14 mouse cellular contexts compared by ENCODE assay signal in the genomic region with DNA sequence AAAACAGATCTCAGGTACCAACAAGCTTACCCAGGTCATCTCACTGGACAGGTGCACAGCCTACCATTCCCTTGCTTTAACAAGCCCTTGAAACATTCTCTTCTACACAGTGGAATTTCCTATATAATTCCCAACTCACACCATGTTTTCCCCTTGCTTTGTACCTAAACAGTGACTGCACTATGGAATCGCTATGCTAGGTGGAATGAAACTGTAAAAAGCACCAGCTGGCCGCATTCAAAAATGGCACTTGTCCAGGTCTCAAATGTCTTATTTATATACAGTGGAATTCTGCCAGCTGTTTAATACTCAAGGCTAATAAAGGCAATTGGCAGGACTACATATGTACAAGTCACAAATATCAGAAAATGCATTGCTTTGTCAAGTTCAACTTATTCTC.
DNase-seq lines count a peak whose midpoint lies in the region; ATAC-seq and TF ChIP-seq lines count a peak whose summit lies in the region.
"Had no signal": no experiment of that assay in that cellular context is flagged by ENCODE, and none has a peak within 500 bp of the region (broad histone marks: within the 10 kb centered on the region; RNA-seq: fewer than 3 reads in every experiment).

No protein-coding gene starts in this region.

- no peaks in the 10 kb centered on the region for H3K4me1 ChIP-seq in hindbrain, embryonic 14.5 days (replicated peaks; ENCODE audit: control insufficient read depth, insufficient read depth, low read length)
- H3K4me1 ChIP-seq in hindbrain, embryonic 10.5 days (replicated peaks): no peaks in the 10 kb centered on the region
- H3K4me1 ChIP-seq in midbrain, postnatal 0 days (ENCODE audit: insufficient read depth, low read length): no peaks in the 10 kb centered on the region
- H3K4me1 ChIP-seq in midbrain, embryonic 16.5 days (ENCODE audit: control insufficient read depth, insufficient read depth, low read length): no peaks in the 10 kb centered on the region
- no peaks in the 10 kb centered on the region for H3K4me1 ChIP-seq in cerebellum, adult 2 months (ENCODE audit: control insufficient read depth, insufficient read depth, low read length)
- H3K4me1 ChIP-seq: limb, embryonic 12.5 days; midbrain, embryonic 15.5 days had no signal

- H3K36me3 ChIP-seq in hindbrain, embryonic 14.5 days (replicated peaks; ENCODE audit: control insufficient read depth, insufficient read depth): no peaks in the 10 kb centered on the region
- no peaks in the 10 kb centered on the region for H3K36me3 ChIP-seq in hindbrain, embryonic 10.5 days
- no peaks in the 10 kb centered on the region for H3K36me3 ChIP-seq in midbrain, postnatal 0 days (ENCODE audit: insufficient read depth, low read length)
- H3K36me3 ChIP-seq in midbrain, embryonic 16.5 days (ENCODE audit: control insufficient read depth, insufficient read depth, low read length): no peaks in the 10 kb centered on the region
- H3K36me3 ChIP-seq: G1E; heart, embryonic 13.5 days; limb, embryonic 12.5 days; midbrain, embryonic 15.5 days had no signal

- intact Hi-C loops in gastrocnemius, adult 2 months (cut with DNase I): no loop called here

- no peak for TF ChIP-seq POLR2A in cerebellum, adult 2 months (IDR thresholded peaks at IDR 0.05; ENCODE audit: borderline replicate concordance, insufficient read depth, low read length)

- H3K27ac ChIP-seq in hindbrain, embryonic 14.5 days: no peak overlapping the region
- H3K27ac ChIP-seq in hindbrain, embryonic 10.5 days: no peak overlapping the region
- H3K27ac ChIP-seq in midbrain, postnatal 0 days (ENCODE audit: low read depth, low read length): no peak overlapping the region
- H3K27ac ChIP-seq in midbrain, embryonic 16.5 days (ENCODE audit: low read length): no peak overlapping the region
- H3K27ac ChIP-seq in cerebellum, adult 2 months (ENCODE audit: insufficient read depth, low read length): no peak overlapping the region
- H3K27ac ChIP-seq in gastrocnemius, adult 2 months: no peak overlapping the region
- H3K27ac ChIP-seq: heart, embryonic 13.5 days; limb, embryonic 12.5 days; midbrain, embryonic 15.5 days had no signal

- no peak; the same call in 1 of the 2 replicates for ATAC-seq in hindbrain, embryonic 14.5 days (ENCODE audit: low FRiP score)
- ATAC-seq in midbrain, postnatal 0 days (ENCODE audit: low FRiP score): no peak
- ATAC-seq in midbrain, embryonic 16.5 days: no peak
- ATAC-seq: midbrain, embryonic 15.5 days had no signal

- H3K4me3 ChIP-seq in hindbrain, embryonic 14.5 days (replicated peaks; ENCODE audit: low read length): no peak overlapping the region
- no peak overlapping the region for H3K4me3 ChIP-seq in hindbrain, embryonic 10.5 days
- no peak overlapping the region for H3K4me3 ChIP-seq in midbrain, postnatal 0 days (ENCODE audit: low read depth, low read length)
- no peak overlapping the region for H3K4me3 ChIP-seq in midbrain, embryonic 16.5 days (ENCODE audit: low read depth, low read length)
- no peak overlapping the region for H3K4me3 ChIP-seq in cerebellum, adult 2 months (replicated peaks; ENCODE audit: insufficient read depth, low read depth, low read length)
- H3K4me3 ChIP-seq in gastrocnemius, adult 2 months: no peak overlapping the region
- H3K4me3 ChIP-seq: heart, embryonic 13.5 days; limb, embryonic 12.5 days; midbrain, embryonic 15.5 days had no signal

- DNase-seq in hindbrain, embryonic 14.5 days (ENCODE audit: low spot score): peak; percentile 65
- DNase-seq in hindbrain, embryonic 10.5 days (ENCODE audit: low spot score): no peak
- peak; percentile 54 for DNase-seq in midbrain, postnatal 0 days (ENCODE audit: low spot score)
- DNase-seq in cerebellum, adult 2 months: peak; percentile 46 to 78
- no peak for DNase-seq in gastrocnemius, adult 2 months
- no peak for DNase-seq in c-Kit-positive CD71-positive TER-119-positive erythroid progenitor cells, embryonic 14.5 days (ENCODE audit: low spot score)
- DNase-seq: adrenal gland, adult 2 months; kidney, adult 8-10 months; kidney, postnatal 4 days had no signal

- no peak overlapping the region for H3K9ac ChIP-seq in hindbrain, embryonic 14.5 days
- H3K9ac ChIP-seq in midbrain, postnatal 0 days (replicated peaks; ENCODE audit: low read length, poor library complexity, severe bottlenecking): no peak overlapping the region
- no peak overlapping the region for H3K9ac ChIP-seq in midbrain, embryonic 16.5 days (ENCODE audit: low read depth, low read length)
- H3K9ac ChIP-seq: heart, embryonic 13.5 days; limb, embryonic 12.5 days; midbrain, embryonic 15.5 days had no signal

- TF ChIP-seq CTCF in midbrain, postnatal 0 days (IDR thresholded peaks at IDR 0.05): no peak
- TF ChIP-seq CTCF in cerebellum, adult 2 months (IDR thresholded peaks at IDR 0.05; ENCODE audit: borderline replicate concordance, insufficient read depth, low read depth, low read length): no peak
- TF ChIP-seq CTCF in gastrocnemius, adult 2 months (IDR thresholded peaks at IDR 0.05): no peak

- whole genome bisulfite sequencing in hindbrain, embryonic 14.5 days: 57% methylated on average over 2 of the region's 2 CpGs
- 91% methylated on average over 2 of the region's 2 CpGs for WGBS in hindbrain, embryonic 10.5 days
- WGBS in midbrain, postnatal 0 days: 68% methylated on average over 2 of the region's 2 CpGs
- 68% methylated on average over 2 of the region's 2 CpGs for WGBS in midbrain, embryonic 16.5 days
- 5% methylated on average over 2 of the region's 2 CpGs for WGBS in cerebellum, adult 2 months

- H3K4me2 ChIP-seq in hindbrain, embryonic 14.5 days (replicated peaks): no peak overlapping the region
- H3K4me2 ChIP-seq in midbrain, postnatal 0 days (ENCODE audit: low read depth, low read length, poor library complexity, severe bottlenecking): no peak overlapping the region
- H3K4me2 ChIP-seq in midbrain, embryonic 16.5 days (ENCODE audit: low read length): no peak overlapping the region
- H3K4me2 ChIP-seq: heart, embryonic 13.5 days; limb, embryonic 12.5 days; midbrain, embryonic 15.5 days had no signal

- H3K9me3 ChIP-seq in hindbrain, embryonic 14.5 days (ENCODE audit: control insufficient read depth, low read length): no peaks in the 10 kb centered on the region
- no peaks in the 10 kb centered on the region for H3K9me3 ChIP-seq in hindbrain, embryonic 10.5 days
- no peaks in the 10 kb centered on the region for H3K9me3 ChIP-seq in midbrain, postnatal 0 days (ENCODE audit: low read length)
- no peaks in the 10 kb centered on the region for H3K9me3 ChIP-seq in midbrain, embryonic 16.5 days (replicated peaks; ENCODE audit: control insufficient read depth, low read length, poor library complexity, severe bottlenecking)
- H3K9me3 ChIP-seq: G1E; heart, embryonic 13.5 days; limb, embryonic 12.5 days; midbrain, embryonic 15.5 days had no signal

- H3K27me3 ChIP-seq in hindbrain, embryonic 14.5 days (ENCODE audit: control insufficient read depth, insufficient read depth, low read length): no peaks in the 10 kb centered on the region
- H3K27me3 ChIP-seq in hindbrain, embryonic 10.5 days (ENCODE audit: insufficient read depth, poor library complexity, severe bottlenecking): no peaks in the 10 kb centered on the region
- H3K27me3 ChIP-seq in midbrain, postnatal 0 days (ENCODE audit: insufficient read depth, low read length): no peaks in the 10 kb centered on the region
- H3K27me3 ChIP-seq in midbrain, embryonic 16.5 days (ENCODE audit: control insufficient read depth, insufficient read depth, low read depth, low read length): no peaks in the 10 kb centered on the region
- no peaks in the 10 kb centered on the region for H3K27me3 ChIP-seq in cerebellum, adult 2 months (ENCODE audit: control insufficient read depth, insufficient read depth, low read length)
- H3K27me3 ChIP-seq: heart, embryonic 13.5 days; limb, embryonic 12.5 days; midbrain, embryonic 15.5 days had no signal

Comparison
In these comparisons a context has a peak if more than half of its experiments do, and no peak if none do; other contexts are left out.
1. DNase-seq: peak in hindbrain, embryonic 14.5 days (single experiment), midbrain, postnatal 0 days (single experiment) and cerebellum, adult 2 months (2 of 2); none in hindbrain, embryonic 10.5 days (single experiment), gastrocnemius, adult 2 months (single experiment) and c-Kit-positive CD71-positive TER-119-positive erythroid progenitor cells, embryonic 14.5 days (single experiment).